Mouse (Mus musculus) embryonic facial prominence, embryonic 13.5 days (tissue): ENCODE measurements at regions not wholly inside any gene's neighbourhood (a gene's known extent, or its start where the extent isn't known, plus 50 kb on each side); places are given as distances from the start of the nearest gene placed in this dataset.

Source experiments
- ATAC-seq: fragments of 200-750 bp; cut with Nextera tagmentation; 2 replicates; pipeline ENCODE4 v1.8.0; 2017; ENCODE audit warnings: low read depth; ENCODE audit not compliant: insufficient number of reproducible peaks, insufficient read depth, low FRiP score, low TSS enrichment
- H3K27ac ChIP-seq: fragments of 300-500 bp; sonication (generic); 2 replicates; pipeline ENCODE4 v1.5.1; 2015; ENCODE audit warnings: moderate library complexity, mild to moderate bottlenecking, inconsistent platforms
- H3K27me3 ChIP-seq: fragments of 300-500 bp; sonication (generic); 2 replicates; pipeline ENCODE4 v1.6.1; 2015; ENCODE audit warnings: mild to moderate bottlenecking, inconsistent platforms
- H3K36me3 ChIP-seq: fragments of 300-500 bp; sonication (generic); 2 replicates; pipeline ENCODE4 v1.6.1; 2015; ENCODE audit warnings: mild to moderate bottlenecking, inconsistent platforms
- H3K4me1 ChIP-seq: fragments of 300-500 bp; sonication (generic); 2 replicates; pipeline ENCODE4 v1.6.1; 2015; ENCODE audit warnings: inconsistent platforms
- H3K4me2 ChIP-seq: fragments of 300-500 bp; sonication (generic); 2 replicates; pipeline ENCODE4 v1.6.1; 2015; ENCODE audit warnings: moderate library complexity, mild to moderate bottlenecking, inconsistent platforms
- H3K4me3 ChIP-seq: fragments of 300-500 bp; sonication (generic); 2 replicates; pipeline ENCODE4 v1.5.1; 2015; ENCODE audit warnings: mild to moderate bottlenecking, inconsistent platforms
- H3K9ac ChIP-seq: fragments of 300-500 bp; sonication (generic); 2 replicates; pipeline ENCODE4 v1.6.1; 2015; ENCODE audit warnings: mild to moderate bottlenecking, inconsistent platforms
- H3K9me3 ChIP-seq: fragments of 300-500 bp; sonication (generic); 2 replicates; pipeline ENCODE4 v1.6.1; 2016; ENCODE audit warnings: inconsistent platforms
- WGBS: fragments of 180-500 bp; shearing (Covaris S2); methylation state at CpG from one replicate; pipeline ENCODE4 v1.1.7; 2015; ENCODE audit warnings: mixed read lengths; 5-methylcytosine and 5-hydroxymethylcytosine counted together

DNA sequence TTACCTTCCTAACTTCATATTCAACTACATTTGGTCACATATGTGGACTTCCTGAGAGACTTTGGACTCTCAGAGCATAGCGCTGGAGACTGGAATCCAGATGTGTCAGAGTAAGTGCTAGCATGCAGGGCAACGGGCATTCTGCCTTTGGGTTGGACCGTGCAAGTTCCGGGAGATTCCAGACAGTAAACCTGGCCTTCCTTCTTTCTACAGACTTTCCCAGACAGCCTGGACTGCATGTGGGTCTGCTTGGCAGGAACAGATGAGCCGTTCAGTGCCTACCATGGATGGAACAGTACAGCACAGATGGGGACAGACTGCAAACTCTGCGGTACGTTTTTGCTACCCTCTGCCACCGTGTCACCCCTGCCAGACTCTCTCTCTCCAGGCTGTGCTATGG is 66.8 kb upstream of the Cnih3 start:
- H3K4me2 ChIP-seq, result peak overlapping the region; percentile 21; the same call in 1 of the 2 replicates
- H3K9ac ChIP-seq, result no peak overlapping the region
- H3K36me3 ChIP-seq, result no peaks in the 10 kb centered on the region
- no peak overlapping the region for H3K4me3 ChIP-seq
- 74% methylated on average over 8 of the region's 8 CpGs for WGBS
- no peak for ATAC-seq
- peak overlapping the region; percentile 72 for H3K27ac ChIP-seq
- H3K4me1 ChIP-seq, result peaks cover 21% of the 10 kb centered on the region; the same call in 1 of the 2 replicates
- H3K9me3 ChIP-seq, result no peaks in the 10 kb centered on the region
- H3K27me3 ChIP-seq, result no peaks in the 10 kb centered on the region

DNA sequence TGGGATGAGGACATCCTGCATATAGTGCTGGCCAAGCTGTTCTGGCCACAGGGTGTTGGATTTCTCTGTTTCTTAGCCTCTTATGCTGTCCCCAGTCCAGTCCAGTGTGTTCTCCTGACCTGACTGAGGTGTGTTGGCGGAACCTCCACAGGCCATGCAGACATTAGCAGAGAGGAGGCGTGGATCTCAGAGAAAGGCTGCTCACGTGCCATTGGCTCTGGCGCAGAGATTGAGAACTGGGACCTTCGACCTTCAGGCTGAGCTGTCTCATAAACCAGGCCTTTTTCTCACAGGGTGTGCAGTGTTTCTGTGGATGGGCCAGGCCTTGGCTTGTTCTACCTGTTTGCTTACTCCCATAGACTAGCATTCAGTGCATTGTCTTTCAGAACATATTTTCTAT is 66.3 kb upstream of the Cnih3 start:
- no peak for ATAC-seq
- H3K4me1 ChIP-seq, result peaks cover 21% of the 10 kb centered on the region; the same call in 1 of the 2 replicates

DNA sequence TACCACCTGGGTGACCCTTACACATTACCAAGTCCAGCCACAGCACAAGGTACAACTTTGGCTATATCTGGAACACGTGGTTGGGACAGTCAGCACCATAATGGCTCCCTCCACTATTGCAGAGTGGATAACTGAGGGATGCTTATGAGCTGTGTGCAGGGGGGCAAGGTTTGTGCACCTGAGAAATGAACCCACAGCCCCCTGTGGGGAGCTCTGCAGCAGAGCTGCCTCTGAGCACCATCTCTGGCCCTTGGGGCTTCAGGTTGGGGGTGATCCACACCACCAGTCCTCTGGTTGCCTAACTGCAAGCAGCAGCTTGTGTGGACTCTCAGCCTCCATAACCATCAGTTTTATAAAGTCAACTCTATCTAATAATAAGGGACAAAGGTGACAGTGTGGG is 65.3 kb upstream of the Cnih3 start:
- Histone ChIP-seq H3K4me2 (no peak overlapping the region), H3K27ac (no peak overlapping the region), H3K36me3 (no peaks in the 10 kb centered on the region), H3K9me3 (no peaks in the 10 kb centered on the region), H3K4me3 (no peak overlapping the region), H3K4me1 (peaks cover 21% of the 10 kb centered on the region; the same call in 1 of the 2 replicates), H3K9ac (no peak overlapping the region), H3K27me3 (no peaks in the 10 kb centered on the region; the same call in 1 of the 2 replicates)
- 86% methylated on average over 1 of the region's 1 CpGs for WGBS
- no peak for ATAC-seq

More for the DNA sequence above, 66.3 kb upstream of the Cnih3 start:
- H3K27me3 ChIP-seq, result no peaks in the 10 kb centered on the region; the same call in 1 of the 2 replicates
- H3K36me3 ChIP-seq, result no peaks in the 10 kb centered on the region
- no peaks in the 10 kb centered on the region for H3K9me3 ChIP-seq
- no peak overlapping the region for H3K9ac ChIP-seq
- H3K4me2 ChIP-seq, result no peak overlapping the region
- no peak overlapping the region for H3K4me3 ChIP-seq
- 72% methylated on average over 5 of the region's 5 CpGs for WGBS
- H3K27ac ChIP-seq, result peak overlapping the region; percentile 72

DNA sequence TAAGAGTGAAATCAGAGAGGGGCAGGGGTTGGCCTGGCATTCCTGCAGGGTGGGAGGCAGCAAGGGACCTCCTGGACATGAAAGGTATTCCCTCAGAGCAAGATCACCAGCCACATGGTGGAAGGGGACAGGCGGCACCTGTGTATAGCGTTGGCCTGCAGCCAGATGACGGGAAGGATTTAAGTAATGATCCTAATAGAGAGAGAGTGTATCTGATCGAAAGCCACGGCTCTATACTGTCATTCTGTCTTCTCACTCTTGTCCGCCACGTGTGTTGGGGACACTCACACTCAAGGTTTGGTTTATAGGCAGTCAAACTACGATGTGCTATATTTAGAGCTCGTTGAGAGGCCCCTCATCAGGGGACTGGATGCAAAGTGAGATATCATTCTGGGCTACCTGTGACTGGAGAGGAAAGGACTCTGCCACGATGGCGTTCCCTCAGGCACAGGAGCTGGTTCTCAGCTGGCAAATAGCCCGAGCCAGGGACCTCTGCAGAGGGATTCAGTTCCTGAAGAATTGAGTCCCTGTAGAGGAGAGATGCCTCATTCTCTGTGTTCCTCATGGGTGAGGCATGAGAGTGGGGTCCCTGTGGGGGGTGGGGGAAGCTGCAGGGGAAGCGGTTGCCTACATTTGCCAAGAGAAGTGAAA is 62.9 kb upstream of the Cnih3 start:
- no peaks in the 10 kb centered on the region for H3K9me3 ChIP-seq
- H3K27me3 ChIP-seq, result no peaks in the 10 kb centered on the region; the same call in 1 of the 2 replicates
- no peak overlapping the region for H3K4me3 ChIP-seq
- H3K4me1 ChIP-seq, result peaks cover 17% of the 10 kb centered on the region; the same call in 1 of the 2 replicates
- no peak for ATAC-seq
- WGBS, result 68% methylated on average over 13 of the region's 13 CpGs
- no peak overlapping the region for H3K4me2 ChIP-seq
- no peaks in the 10 kb centered on the region for H3K36me3 ChIP-seq
- H3K9ac ChIP-seq, result no peak overlapping the region
- H3K27ac ChIP-seq, result peak overlapping the region; percentile 48; the same call in 1 of the 2 replicates

DNA sequence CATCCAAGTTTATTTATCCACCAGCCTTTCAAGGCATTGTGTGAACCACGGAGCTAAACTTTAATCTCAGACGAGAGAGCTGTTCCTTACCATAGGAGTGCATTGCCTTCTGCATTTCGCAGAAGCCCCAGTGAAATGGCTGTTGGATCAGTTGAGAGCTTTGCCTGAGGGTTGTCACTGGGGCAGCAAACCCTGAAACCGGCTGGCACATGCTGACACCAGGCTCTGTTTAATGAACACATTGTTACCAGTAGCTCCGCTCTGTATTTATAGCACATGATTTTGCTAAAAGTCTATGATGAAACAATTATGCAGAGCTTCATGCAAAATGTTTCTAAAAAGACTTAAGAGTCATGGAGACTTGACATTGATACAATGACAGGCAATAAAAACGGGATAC is 61.2 kb upstream of the Cnih3 start:
- Histone ChIP-seq H3K4me1 (peaks cover 4% of the 10 kb centered on the region; the same call in 1 of the 2 replicates), H3K36me3 (no peaks in the 10 kb centered on the region), H3K27me3 (no peaks in the 10 kb centered on the region; the same call in 1 of the 2 replicates), H3K9ac (no peak overlapping the region), H3K4me2 (no peak overlapping the region), H3K9me3 (no peaks in the 10 kb centered on the region), H3K4me3 (no peak overlapping the region), H3K27ac (no peak overlapping the region)
- 54% methylated on average over 6 of the region's 6 CpGs for WGBS
- no peak for ATAC-seq

DNA sequence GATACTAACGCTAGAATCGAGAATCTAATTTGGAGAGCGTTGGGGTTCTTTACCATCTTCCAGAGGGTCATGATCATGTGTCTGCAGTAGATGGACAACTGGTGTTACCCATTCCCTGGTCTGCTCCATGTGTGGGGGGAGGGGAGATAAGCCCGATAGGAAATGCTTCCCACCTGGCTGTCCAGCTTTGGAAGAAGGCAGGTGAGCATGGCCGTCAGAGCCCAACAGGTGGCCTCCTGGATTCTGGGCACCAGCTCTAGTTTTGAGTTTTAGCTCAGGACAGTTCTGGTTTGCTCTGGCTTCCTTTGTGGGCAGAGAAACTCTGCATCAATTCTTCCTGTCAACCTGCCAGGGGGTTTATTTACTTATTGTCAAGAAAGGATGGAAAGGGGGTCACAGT is 60.5 kb upstream of the Cnih3 start:
- no peaks in the 10 kb centered on the region for H3K9me3 ChIP-seq
- no peak overlapping the region for H3K4me2 ChIP-seq
- H3K9ac ChIP-seq, result no peak overlapping the region
- no peaks in the 10 kb centered on the region; the same call in 1 of the 2 replicates for H3K27me3 ChIP-seq
- H3K4me3 ChIP-seq, result no peak overlapping the region
- no peak overlapping the region for H3K27ac ChIP-seq
- ATAC-seq, result no peak
- no peaks in the 10 kb centered on the region for H3K36me3 ChIP-seq
- 0 out of 2 replicates have a peak, but pooled peaks cover 2% of the 10 kb centered on the region for H3K4me1 ChIP-seq
- 79% methylated on average over 5 of the region's 5 CpGs for WGBS

DNA sequence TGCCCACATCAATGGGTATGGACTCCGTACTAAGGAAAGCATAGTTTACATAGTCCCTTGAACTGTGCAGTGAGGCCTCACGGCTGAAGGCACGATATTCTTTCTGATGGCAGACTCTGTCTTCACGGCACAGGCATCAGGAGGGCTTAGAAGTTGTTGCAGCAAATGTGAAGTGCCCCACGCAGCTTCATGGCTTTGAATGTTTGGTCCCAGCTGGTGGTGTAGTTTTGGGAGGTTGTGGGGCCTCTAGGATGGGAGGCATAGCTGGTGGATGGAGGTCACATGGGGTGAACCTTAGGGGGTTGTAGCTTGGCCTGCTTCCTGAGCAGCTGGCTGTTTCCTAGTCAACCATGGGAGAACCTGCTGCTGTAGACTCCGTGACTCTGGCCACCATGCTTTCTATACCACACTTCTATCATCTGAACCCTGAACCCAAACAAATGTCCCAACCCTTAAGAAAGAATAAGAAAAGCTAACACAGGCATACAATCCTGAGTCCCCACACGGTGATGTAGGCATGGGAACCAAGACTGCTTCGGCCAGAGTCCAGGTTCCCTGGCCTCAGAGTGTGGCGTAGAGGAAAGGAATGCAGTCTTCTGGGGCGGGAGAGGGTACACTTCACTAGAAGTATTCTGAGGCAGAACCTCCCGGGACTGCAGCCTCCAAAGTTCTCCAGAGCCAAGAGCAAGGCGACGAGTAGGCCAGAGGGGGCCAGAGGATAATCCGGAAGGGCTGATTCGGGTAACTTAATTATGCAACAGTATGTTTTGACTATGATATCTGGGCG is 59.2 kb upstream of the Cnih3 start:
- Histone ChIP-seq H3K9ac (no peak overlapping the region), H3K4me3 (no peak overlapping the region), H3K27ac (no peak overlapping the region), H3K4me2 (no peak overlapping the region), H3K36me3 (no peaks in the 10 kb centered on the region), H3K4me1 (peaks cover 2% of the 10 kb centered on the region; the same call in 1 of the 2 replicates), H3K9me3 (no peaks in the 10 kb centered on the region), H3K27me3 (no peaks in the 10 kb centered on the region; the same call in 1 of the 2 replicates)
- ATAC-seq, result 0 out of 2 replicates have a peak, but pooled peaks have one; percentile 20
- 87% methylated on average over 16 of the region's 16 CpGs for WGBS

DNA sequence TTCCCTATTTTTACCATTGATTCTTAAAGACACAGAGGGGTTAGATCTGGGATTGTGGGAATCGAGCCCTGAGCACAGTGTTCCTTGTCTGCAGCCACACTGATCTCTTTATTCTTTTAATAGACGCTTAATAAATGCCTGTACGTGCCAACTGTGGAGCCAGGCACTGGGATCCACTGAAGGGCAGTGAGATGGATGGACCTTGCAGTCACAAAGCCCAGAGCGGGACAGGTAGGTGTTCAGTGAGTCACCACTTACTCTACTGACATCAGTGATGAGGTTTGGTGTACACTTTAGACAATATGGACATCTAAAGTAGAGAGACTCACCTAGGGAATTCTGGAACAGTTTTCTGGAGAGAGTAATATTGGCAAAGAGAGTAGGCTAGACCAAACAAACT is 56.8 kb upstream of the Cnih3 start:
- WGBS, result 80% methylated on average over 4 of the region's 4 CpGs
- Histone ChIP-seq H3K9ac (no peak overlapping the region), H3K27ac (no peak overlapping the region), H3K36me3 (no peaks in the 10 kb centered on the region), H3K4me2 (no peak overlapping the region), H3K4me1 (no peaks in the 10 kb centered on the region; the same call in 1 of the 2 replicates), H3K4me3 (no peak overlapping the region), H3K27me3 (no peaks in the 10 kb centered on the region; the same call in 1 of the 2 replicates), H3K9me3 (no peaks in the 10 kb centered on the region)
- no peak for ATAC-seq

DNA sequence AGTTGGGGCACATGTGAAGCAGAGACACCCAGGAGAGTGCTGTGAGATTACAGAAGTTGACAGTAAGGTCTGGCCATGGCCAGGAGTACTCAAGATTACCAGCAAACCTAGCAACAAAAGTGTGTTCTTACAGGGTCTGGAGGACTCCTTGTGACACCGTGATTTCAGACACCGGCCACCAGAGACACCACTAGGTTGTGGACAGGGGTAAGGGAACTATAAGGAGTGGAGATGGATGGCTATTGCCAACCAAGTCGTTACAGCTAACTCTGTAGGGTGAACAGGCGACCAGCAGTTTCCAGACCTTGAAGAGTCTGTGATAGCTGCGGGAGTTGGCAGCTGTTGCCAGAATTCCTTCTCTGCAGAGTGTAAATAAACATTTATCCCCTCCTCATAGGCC is 54.4 kb upstream of the Cnih3 start:
- no peaks in the 10 kb centered on the region; the same call in 1 of the 2 replicates for H3K4me1 ChIP-seq
- no peak overlapping the region for H3K4me2 ChIP-seq
- no peaks in the 10 kb centered on the region for H3K9me3 ChIP-seq
- H3K27me3 ChIP-seq, result no peaks in the 10 kb centered on the region
- no peak overlapping the region for H3K9ac ChIP-seq
- H3K4me3 ChIP-seq, result no peak overlapping the region
- ATAC-seq, result no peak
- WGBS, result 71% methylated on average over 5 of the region's 5 CpGs
- H3K36me3 ChIP-seq, result no peaks in the 10 kb centered on the region
- no peak overlapping the region for H3K27ac ChIP-seq

DNA sequence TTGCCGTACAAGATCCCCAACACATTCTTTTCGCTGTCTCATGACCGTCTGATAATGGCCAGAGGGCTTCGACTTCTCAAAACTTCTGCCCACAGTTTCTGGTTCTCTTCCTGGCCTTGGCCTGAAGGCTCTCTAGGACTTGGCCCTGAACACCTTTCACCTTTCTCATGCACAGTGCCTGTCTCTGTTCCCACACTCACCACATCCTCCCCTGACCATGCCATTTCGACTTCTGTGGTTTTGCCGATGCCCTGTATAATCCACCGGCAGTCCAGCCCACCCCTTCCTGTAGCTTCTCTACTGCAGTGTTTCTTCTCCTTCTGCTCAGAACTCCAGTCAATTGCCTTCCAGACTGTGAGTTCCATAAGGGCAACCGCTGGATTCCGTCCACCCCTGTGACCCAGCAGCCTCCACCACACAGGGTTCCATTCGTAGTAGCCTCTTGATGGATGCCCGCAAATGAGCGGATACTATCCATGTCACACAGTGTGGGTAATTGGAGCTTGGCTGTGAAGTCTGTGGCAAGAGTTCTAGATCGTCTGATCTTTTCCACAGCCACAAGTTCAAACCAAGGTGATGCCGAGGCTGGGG is 53.3 kb upstream of the Cnih3 start:
- no peaks in the 10 kb centered on the region for H3K9me3 ChIP-seq
- H3K27me3 ChIP-seq, result no peaks in the 10 kb centered on the region
- H3K36me3 ChIP-seq, result no peaks in the 10 kb centered on the region
- ATAC-seq, result no peak
- no peaks in the 10 kb centered on the region; the same call in 1 of the 2 replicates for H3K4me1 ChIP-seq
- no peak overlapping the region for H3K4me3 ChIP-seq
- no peak overlapping the region for H3K4me2 ChIP-seq
- no peak overlapping the region for H3K27ac ChIP-seq
- whole genome bisulfite sequencing, result 90% methylated on average over 14 of the region's 14 CpGs
- H3K9ac ChIP-seq, result no peak overlapping the region

DNA sequence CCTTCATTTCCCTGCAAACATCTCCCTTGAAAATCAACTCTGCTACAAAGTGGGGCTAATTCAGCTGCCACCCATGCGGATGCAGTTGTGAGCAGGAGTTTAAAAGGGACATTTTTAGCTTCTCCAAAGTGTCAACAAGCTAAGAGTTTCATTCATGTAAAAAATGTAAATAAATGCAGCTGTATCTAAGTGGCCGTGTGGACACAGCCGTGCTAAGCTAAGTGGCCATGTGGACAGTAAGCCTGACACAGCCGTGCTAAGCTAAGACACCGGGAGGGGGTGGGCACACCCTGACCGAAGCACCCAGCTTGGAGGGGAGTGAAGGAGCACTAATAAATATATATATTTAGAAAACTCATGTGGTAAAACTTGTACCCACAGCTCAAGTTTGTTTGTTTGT is 52.6 kb upstream of the Cnih3 start:
- H3K4me3 ChIP-seq, result no peak overlapping the region
- H3K4me2 ChIP-seq, result no peak overlapping the region
- no peaks in the 10 kb centered on the region for H3K9me3 ChIP-seq
- no peak overlapping the region for H3K27ac ChIP-seq
- 83% methylated on average over 6 of the region's 6 CpGs for WGBS
- no peaks in the 10 kb centered on the region; the same call in 1 of the 2 replicates for H3K4me1 ChIP-seq
- H3K36me3 ChIP-seq, result no peaks in the 10 kb centered on the region
- no peak for ATAC-seq
- H3K27me3 ChIP-seq, result no peaks in the 10 kb centered on the region
- no peak overlapping the region for H3K9ac ChIP-seq
